Mouse (Mus musculus) hindbrain, embryonic 10.5 days (tissue): ENCODE results near the gene Setd7. TPM values are rescaled to one million over a fixed set of nuclear protein-coding genes. Genes with fewer than 3 reads are reported as not detected.

Experiments used
- DNase-seq: peaks from one replicate; pipeline ENCODE4 v3.0.0-alpha.2; 2017; ENCODE audit warnings: low spot score
- H3K27ac ChIP-seq: fragments of 300-500 bp; sonication (generic); 2 replicates; pipeline ENCODE4 v1.5.1; 2016; ENCODE audit warnings: mild to moderate bottlenecking, moderate library complexity
- H3K27me3 ChIP-seq: fragments of 300-500 bp; sonication (generic); 2 replicates; pipeline ENCODE4 v1.6.1; 2016; ENCODE audit warnings: mild to moderate bottlenecking; ENCODE audit not compliant: poor library complexity, insufficient read depth, severe bottlenecking
- H3K36me3 ChIP-seq: fragments of 300-500 bp; sonication (generic); 2 replicates; pipeline ENCODE4 v1.6.1; 2016; ENCODE audit warnings: mild to moderate bottlenecking, moderate library complexity
- H3K4me1 ChIP-seq: fragments of 300-500 bp; sonication (generic); replicated peaks from 2 replicates; pipeline ENCODE4 v1.6.1; 2016; ENCODE audit warnings: mild to moderate bottlenecking
- H3K4me3 ChIP-seq: fragments of 300-500 bp; sonication (generic); 2 replicates; pipeline ENCODE4 v1.5.1; 2016; ENCODE audit warnings: mild to moderate bottlenecking, moderate library complexity
- H3K9me3 ChIP-seq: fragments of 300-500 bp; sonication (generic); 2 replicates; pipeline ENCODE4 v1.6.1; 2016; ENCODE audit warnings: mild to moderate bottlenecking, moderate library complexity
- WGBS: fragments of 180-500 bp; shearing (Covaris S2); methylation state at CpG from one replicate; pipeline ENCODE4 v1.1.7; 2016; 5-methylcytosine and 5-hydroxymethylcytosine counted together
- polyA plus RNA-seq: library from polyadenylated mRNA; unstranded; fragments of >200 nt; fragmentation: Nextera tagmentation; extraction: Ambion mirVana; gene quantifications from 2 replicates; pipeline ENCODE4 v1.2.1, GENCODE M21; 2016

Gene Setd7
- polyA plus RNA-seq, 1 experiment from 2014 or later: 3.0 TPM

- Histone ChIP-seq H3K36me3 (peaks cover 19% of the 10 kb centered on the region), H3K4me1 (no peaks in the 10 kb centered on the region), H3K4me3 (no peak overlapping the region), H3K27me3 (no peaks in the 10 kb centered on the region), H3K27ac (no peak overlapping the region), H3K9me3 (no peaks in the 10 kb centered on the region)
- 92% methylated on average over 2 of the region's 2 CpGs for WGBS
- no peak for DNase-seq
Observed at GRCm38 (mm10) chr3:51494466-51494865, 66.2 kb downstream of the Setd7 start.

GRCm38 (mm10) chr3:51493272-51493838 is 67.3 kb downstream of the Setd7 start:
- no peaks in the 10 kb centered on the region for H3K27me3 ChIP-seq
- peaks cover 23% of the 10 kb centered on the region for H3K36me3 ChIP-seq
- no peaks in the 10 kb centered on the region for H3K4me1 ChIP-seq
- no peak for DNase-seq
- H3K9me3 ChIP-seq: no peaks in the 10 kb centered on the region
- WGBS: 91% methylated on average over 13 of the region's 13 CpGs
- H3K27ac ChIP-seq: no peak overlapping the region
- no peak overlapping the region for H3K4me3 ChIP-seq

- Histone ChIP-seq H3K27ac (no peak overlapping the region), H3K36me3 (peaks cover 29% of the 10 kb centered on the region), H3K27me3 (no peaks in the 10 kb centered on the region), H3K4me3 (no peak overlapping the region), H3K4me1 (peaks cover 7% of the 10 kb centered on the region), H3K9me3 (no peaks in the 10 kb centered on the region)
- 90% methylated on average over 7 of the region's 7 CpGs for WGBS
- no peak for DNase-seq
Observed at GRCm38 (mm10) chr3:51490088-51490753, 70.5 kb downstream of the Setd7 start.

- Histone ChIP-seq H3K4me1 (peaks cover 31% of the 10 kb centered on the region), H3K27ac (no peak overlapping the region), H3K9me3 (no peaks in the 10 kb centered on the region), H3K36me3 (peaks cover 11% of the 10 kb centered on the region), H3K27me3 (no peaks in the 10 kb centered on the region), H3K4me3 (no peak overlapping the region)
- DNase-seq: no peak
- 94% methylated on average over 4 of the region's 4 CpGs for WGBS
Observed at GRCm38 (mm10) chr3:51486491-51487195, 74.0 kb downstream of the Setd7 start.

GRCm38 (mm10) chr3:51485347-51485746 is 75.3 kb downstream of the Setd7 start:
- 89% methylated on average over 4 of the region's 4 CpGs for WGBS
- Histone ChIP-seq H3K9me3 (no peaks in the 10 kb centered on the region), H3K4me3 (peak overlapping the region; percentile 70)

GRCm38 (mm10) chr3:51484370-51484769 is 76.3 kb downstream of the Setd7 start:
- H3K27ac ChIP-seq: peak overlapping the region; percentile 96
- H3K36me3 ChIP-seq: peaks cover 11% of the 10 kb centered on the region
- WGBS: under 1% methylated on average over 33 of the region's 33 CpGs
- H3K27me3 ChIP-seq: no peaks in the 10 kb centered on the region
- peaks cover 31% of the 10 kb centered on the region for H3K4me1 ChIP-seq
- no peak for DNase-seq
- H3K4me3 ChIP-seq: peak overlapping the region; percentile 70
- H3K9me3 ChIP-seq: no peaks in the 10 kb centered on the region

More at GRCm38 (mm10) chr3:51485347-51485746, 75.3 kb downstream of the Setd7 start:
- DNase-seq: no peak
- no peak overlapping the region for H3K27ac ChIP-seq
- no peaks in the 10 kb centered on the region for H3K27me3 ChIP-seq
- H3K4me1 ChIP-seq: peaks cover 31% of the 10 kb centered on the region
- peaks cover 11% of the 10 kb centered on the region for H3K36me3 ChIP-seq

GRCm38 (mm10) chr3:51483741-51484359 is 76.8 kb downstream of the Setd7 start, which contains the start of gene Rab33b:
Gene Rab33b, plus strand, starts transcription at chr3:51483920.
- DNase-seq: peak; percentile 95
- Histone ChIP-seq H3K9me3 (no peaks in the 10 kb centered on the region), H3K4me1 (peaks cover 31% of the 10 kb centered on the region), H3K36me3 (peaks cover 11% of the 10 kb centered on the region), H3K27me3 (no peaks in the 10 kb centered on the region), H3K27ac (peak within 1 kb of the TSS; percentile 96), H3K4me3 (peak within 1 kb of the TSS; percentile 70)
- under 1% methylated on average over 70 of the region's 70 CpGs for WGBS

- no peak for DNase-seq
- H3K4me3 ChIP-seq: peak overlapping the region; percentile 70; the same call in 1 of the 2 replicates
Observed at GRCm38 (mm10) chr3:51482781-51483180, 77.9 kb downstream of the Setd7 start.

GRCm38 (mm10) chr3:51481881-51482280 is 78.8 kb downstream of the Setd7 start:
- Histone ChIP-seq H3K36me3 (no peaks in the 10 kb centered on the region), H3K4me3 (no peak overlapping the region), H3K27ac (no peak overlapping the region), H3K4me1 (peaks cover 31% of the 10 kb centered on the region), H3K27me3 (no peaks in the 10 kb centered on the region), H3K9me3 (no peaks in the 10 kb centered on the region)
- DNase-seq: no peak
- WGBS: 64% methylated on average over 3 of the region's 3 CpGs

More at GRCm38 (mm10) chr3:51482781-51483180, 77.9 kb downstream of the Setd7 start:
- no peaks in the 10 kb centered on the region for H3K9me3 ChIP-seq
- WGBS: 88% methylated on average over 3 of the region's 3 CpGs
- H3K27ac ChIP-seq: peak overlapping the region; percentile 96
- no peaks in the 10 kb centered on the region for H3K27me3 ChIP-seq
- H3K36me3 ChIP-seq: peaks cover 3% of the 10 kb centered on the region; the same call in 1 of the 2 replicates
- H3K4me1 ChIP-seq: peaks cover 31% of the 10 kb centered on the region

GRCm38 (mm10) chr3:51481059-51481458 is 79.6 kb downstream of the Setd7 start:
- H3K27me3 ChIP-seq: no peaks in the 10 kb centered on the region
- H3K4me1 ChIP-seq: peaks cover 31% of the 10 kb centered on the region
- peaks cover 6% of the 10 kb centered on the region for H3K36me3 ChIP-seq
- no peaks in the 10 kb centered on the region for H3K9me3 ChIP-seq
- no peak overlapping the region for H3K27ac ChIP-seq
- DNase-seq: peak; percentile 34
- H3K4me3 ChIP-seq: no peak overlapping the region

- Histone ChIP-seq H3K36me3 (peaks cover 17% of the 10 kb centered on the region), H3K4me1 (peaks cover 21% of the 10 kb centered on the region), H3K27me3 (no peaks in the 10 kb centered on the region), H3K9me3 (no peaks in the 10 kb centered on the region), H3K27ac (no peak overlapping the region), H3K4me3 (no peak overlapping the region)
- DNase-seq: no peak
- 54% methylated on average over 2 of the region's 2 CpGs for WGBS
Observed at GRCm38 (mm10) chr3:51479893-51480292, 80.8 kb downstream of the Setd7 start.

- Histone ChIP-seq H3K36me3 (peaks cover 58% of the 10 kb centered on the region), H3K27me3 (no peaks in the 10 kb centered on the region), H3K4me1 (no peaks in the 10 kb centered on the region), H3K4me3 (no peak overlapping the region), H3K9me3 (no peaks in the 10 kb centered on the region), H3K27ac (no peak overlapping the region)
- WGBS: 81% methylated on average over 4 of the region's 4 CpGs
- no peak for DNase-seq
Observed at GRCm38 (mm10) chr3:51475706-51476105, 85.0 kb downstream of the Setd7 start.
